Mouse (Mus musculus) liver, adult 2 months (tissue): ENCODE results near the gene Amigo1.

Experiments used
- CTCF ChIP-seq: fragments of 200-500 bp; IDR thresholded peaks from 2 replicates; pipeline ENCODE4 v1.5.1; 2011; ENCODE audit warnings: low read depth, low read length, control low read depth
- POLR2A ChIP-seq: fragments of 200-500 bp; IDR thresholded peaks from 2 replicates; pipeline ENCODE4 v1.6.1; 2011; ENCODE audit warnings: low read length, control low read depth; ENCODE audit not compliant: insufficient read depth; ENCODE audit errors: extremely low read depth

DNA sequence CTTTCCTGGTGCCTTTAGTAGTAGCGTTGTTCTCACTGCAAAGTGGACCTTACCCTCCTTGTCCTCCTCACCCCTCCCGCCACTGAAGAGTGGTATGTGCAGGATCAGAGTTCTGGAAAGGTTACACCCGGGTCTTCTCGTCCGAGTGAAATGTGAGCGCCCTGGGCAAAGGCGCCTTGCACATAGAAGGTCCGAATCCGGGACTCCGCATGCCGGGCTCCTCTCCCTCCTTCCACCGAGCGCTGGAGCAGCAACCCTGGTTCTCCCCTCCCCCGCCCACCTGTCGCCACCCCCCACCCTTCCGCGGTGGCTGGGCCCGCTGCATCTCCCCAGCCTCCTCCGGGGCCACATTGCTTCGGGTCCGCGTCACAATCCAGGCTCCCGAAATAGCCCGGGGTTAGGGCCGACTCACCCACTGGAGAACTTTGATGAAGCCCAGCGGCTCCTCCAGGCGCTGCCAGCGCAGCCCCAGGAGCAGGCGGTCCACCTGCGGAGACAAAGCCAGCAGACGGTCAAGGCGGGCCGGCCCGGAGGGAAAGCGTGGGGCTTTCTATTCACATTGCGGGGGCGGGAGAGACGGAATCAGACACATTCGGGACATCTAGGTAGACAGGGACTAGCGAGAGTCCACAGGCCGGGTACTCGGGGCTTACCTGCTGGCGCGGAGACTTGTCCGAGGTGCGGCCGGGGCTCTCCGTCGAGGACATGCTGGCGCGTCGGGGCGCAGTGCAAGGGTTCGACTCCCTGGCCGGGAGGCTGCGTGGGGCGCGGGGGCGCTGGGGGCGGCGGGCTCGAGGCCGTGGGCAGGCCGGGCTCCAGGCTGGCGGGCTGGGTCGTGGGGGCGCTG lies 39.8 kb downstream of the Amigo1 start:
- TF ChIP-seq POLR2A (no peak), CTCF (no peak)
